Mouse (Mus musculus) CH12.LX (cell line): ENCODE data around the gene Zdhhc20. TPM values are rescaled to one million over a fixed set of nuclear protein-coding genes. Genes with fewer than 3 reads are reported as not detected.
A peak's percentile ranks its signal among the peaks of the same experiment; 100 is the strongest.

ENCODE experiments used
- DNase-seq: peaks from one replicate; pipeline ENCODE4 v3.0.0-alpha.2; 2013; ENCODE audit errors: extremely low read depth
- H3K27ac ChIP-seq: 2 replicates; pipeline ENCODE4 v1.5.1; 2012; ENCODE audit warnings: low read depth, mild to moderate bottlenecking, control low read depth, moderate library complexity; ENCODE audit not compliant: insufficient read depth
- H3K27me3 ChIP-seq: replicated peaks from 2 replicates; pipeline ENCODE3; 2012; ENCODE audit warnings: inconsistent platforms
- H3K36me3 ChIP-seq, 2 experiments: replicated peaks in 1 of 2; 2 replicates each; pipeline versions ENCODE3 to v1.6.1; 2012; ENCODE audit warnings: inconsistent platforms in 1 of 2, low read length in 1 of 2, mild to moderate bottlenecking in 1 of 2, mixed read lengths in 1 of 2, moderate library complexity in 1 of 2; ENCODE audit not compliant: control insufficient read depth in 1 of 2, insufficient read depth in 1 of 2
- H3K4me1 ChIP-seq, 2 experiments: 2 replicates each; pipeline ENCODE4 v1.6.1; 2012; ENCODE audit warnings: inconsistent platforms in 1 of 2, moderate library complexity in 1 of 2; ENCODE audit not compliant: insufficient read depth in 2 of 2, control insufficient read depth in 1 of 2
- H3K4me2 ChIP-seq: 2 replicates; pipeline ENCODE4 v1.6.1; 2012; ENCODE audit warnings: low read depth, mild to moderate bottlenecking, control low read depth; ENCODE audit not compliant: poor library complexity, insufficient read depth, severe bottlenecking
- H3K4me3 ChIP-seq, 3 experiments: fragments of 150-350 bp in 1 of 3; sonication (generic) in 1 of 3; replicated peaks in 1 of 3; 2 replicates each; pipeline versions ENCODE3 to v1.5.1; 2011 to 2012; ENCODE audit warnings: low read depth in 2 of 3, low read length in 2 of 3, mild to moderate bottlenecking in 2 of 3, moderate library complexity in 2 of 3, control low read depth in 1 of 3, improper control_type of control experiment in 1 of 3, inconsistent platforms in 1 of 3, mixed read lengths in 1 of 3; ENCODE audit not compliant: poor library complexity in 1 of 3
- H3K79me2 ChIP-seq: replicated peaks from 2 replicates; pipeline ENCODE4 v1.6.1; 2012; ENCODE audit warnings: mild to moderate bottlenecking, moderate library complexity; ENCODE audit not compliant: control insufficient read depth, poor library complexity, insufficient read depth, severe bottlenecking; ENCODE audit errors: extremely low read depth
- H3K9ac ChIP-seq: 2 replicates; pipeline ENCODE4 v1.6.1; 2012; ENCODE audit warnings: low read depth, mild to moderate bottlenecking, control low read depth, moderate library complexity; ENCODE audit not compliant: insufficient read depth
- H3K9me3 ChIP-seq: replicated peaks from 2 replicates; pipeline ENCODE3; 2012; ENCODE audit warnings: low read length, inconsistent platforms, mixed read lengths
- CHD1 ChIP-seq: IDR thresholded peaks from 2 replicates; pipeline ENCODE4 v1.6.1; 2012; ENCODE audit warnings: low read depth, low read length, improper control_type of control experiment, inconsistent platforms
- ELF1 ChIP-seq: IDR thresholded peaks from 2 replicates; pipeline ENCODE4 v1.6.1; 2014; ENCODE audit warnings: low read depth, mild to moderate bottlenecking, inconsistent platforms, low read length, improper control_type of control experiment
- ETS1 ChIP-seq: conservative IDR thresholded peaks from 2 replicates; pipeline ENCODE4 v1.6.1; 2012; ENCODE audit warnings: low read depth, mild to moderate bottlenecking, inconsistent platforms, low read length, improper control_type of control experiment, moderate library complexity
- JUN ChIP-seq: IDR thresholded peaks from 2 replicates; pipeline ENCODE4 v1.6.1; 2011; ENCODE audit warnings: low read depth, mild to moderate bottlenecking, low read length, improper control_type of control experiment, moderate library complexity; ENCODE audit not compliant: insufficient read depth
- MAX ChIP-seq: IDR thresholded peaks from 2 replicates; pipeline ENCODE4 v1.6.1; 2011; ENCODE audit warnings: low read length, improper control_type of control experiment
- MAZ ChIP-seq: IDR thresholded peaks from 2 replicates; pipeline ENCODE4 v1.6.1; 2012; ENCODE audit warnings: low read depth, mild to moderate bottlenecking, inconsistent platforms, low read length, improper control_type of control experiment, moderate library complexity
- MEF2A ChIP-seq: IDR thresholded peaks from 2 replicates; pipeline ENCODE4 v1.6.1; 2014; ENCODE audit warnings: low read depth, mild to moderate bottlenecking, inconsistent platforms, low read length, improper control_type of control experiment, borderline replicate concordance
- NELFE ChIP-seq: IDR thresholded peaks from 2 replicates; pipeline ENCODE4 v1.6.1; 2011; ENCODE audit warnings: low read depth, low read length, improper control_type of control experiment
- NRF1 ChIP-seq: IDR thresholded peaks from 2 replicates; pipeline ENCODE4 v1.6.1; 2014; ENCODE audit warnings: low read depth, mild to moderate bottlenecking, inconsistent platforms, low read length, improper control_type of control experiment, moderate library complexity
- PAX5 ChIP-seq: IDR thresholded peaks from 2 replicates; pipeline ENCODE4 v1.6.1; 2012; ENCODE audit warnings: low read length, inconsistent platforms, mixed read lengths
- POLR2A ChIP-seq: IDR thresholded peaks from 2 replicates; pipeline ENCODE4 v1.6.1; 2011; ENCODE audit warnings: low read depth, mild to moderate bottlenecking, improper control_type of control experiment, low read length
- RAD21 ChIP-seq: IDR thresholded peaks from 2 replicates; pipeline ENCODE4 v1.6.1; 2011; ENCODE audit warnings: low read depth, mild to moderate bottlenecking, low read length, improper control_type of control experiment, moderate library complexity
- RCOR1 ChIP-seq: conservative IDR thresholded peaks from 2 replicates; pipeline ENCODE4 v1.6.1; 2012; ENCODE audit warnings: low read depth, mild to moderate bottlenecking, inconsistent platforms, low read length, improper control_type of control experiment
- SIN3A ChIP-seq: IDR thresholded peaks from 2 replicates; pipeline ENCODE4 v1.6.1; 2012; ENCODE audit warnings: low read length, improper control_type of control experiment, inconsistent platforms
- TBP ChIP-seq: conservative IDR thresholded peaks from 2 replicates; pipeline ENCODE4 v1.6.1; 2011; ENCODE audit warnings: low read depth, low read length, improper control_type of control experiment
- UBTF ChIP-seq: IDR thresholded peaks from 2 replicates; pipeline ENCODE4 v1.6.1; 2012; ENCODE audit warnings: low read depth, mild to moderate bottlenecking, inconsistent platforms, low read length, improper control_type of control experiment, moderate library complexity
- ZC3H11A ChIP-seq: IDR thresholded peaks from 2 replicates; pipeline ENCODE4 v1.6.1; 2012; ENCODE audit warnings: low read depth, mild to moderate bottlenecking, inconsistent platforms, low read length, improper control_type of control experiment
- ZKSCAN1 ChIP-seq: IDR thresholded peaks from 2 replicates; pipeline ENCODE4 v1.6.1; 2012; ENCODE audit warnings: low read depth, inconsistent platforms, low read length, improper control_type of control experiment, borderline replicate concordance
- ZNF384 ChIP-seq: IDR thresholded peaks from 2 replicates; pipeline ENCODE4 v1.6.1; 2012; ENCODE audit warnings: low read depth, low read length, improper control_type of control experiment, inconsistent platforms
- dilution Hi-C: fragments of 300-500 bp; cut with MboI; formaldehyde crosslinking; loops from 2 replicates; pipeline ENCODE4 v1.14.3; 2020; ENCODE audit warnings: low sequenced_read_pairs; ENCODE audit not compliant: extremely low pct_unique_long_range_greater_than_20kb, extremely low pct_ligation_motif_present
- in situ Hi-C: fragments of 300-500 bp; cut with MboI; formaldehyde crosslinking; loops from 3 replicates; pipeline ENCODE4 v1.14.3; 2019; ENCODE audit warnings: low sequenced_read_pairs, low pct_ligation_motif_present, low pct_unique_long_range_greater_than_20kb, mixed read lengths
- polyA plus RNA-seq: library from polyadenylated mRNA; unstranded; fragments of >175 nt; gene quantifications from 2 replicates; pipeline ENCODE4 v1.2.1, GENCODE M21; 2012; ENCODE audit warnings: low read depth; ENCODE audit not compliant: insufficient read length
- total RNA-seq, 2 experiments: library from RNA; depleted of rRNA; stranded (reverse); fragments of 300-350 nt in 1 of 2; fragments of >200 nt in 1 of 2; gene quantifications; 2 replicates each; pipeline ENCODE4 v1.2.3; 2012 to 2014

Zdhhc20 gene
- total RNA-seq (2012; rRNA removed), result 9.4 and 10.4 TPM in 2 replicates
- 27.4 and 36.1 TPM in 2 replicates for total RNA-seq (2014; rRNA removed)
- polyA plus RNA-seq, result 28.7 and 41.3 TPM in 2 replicates

DNA sequence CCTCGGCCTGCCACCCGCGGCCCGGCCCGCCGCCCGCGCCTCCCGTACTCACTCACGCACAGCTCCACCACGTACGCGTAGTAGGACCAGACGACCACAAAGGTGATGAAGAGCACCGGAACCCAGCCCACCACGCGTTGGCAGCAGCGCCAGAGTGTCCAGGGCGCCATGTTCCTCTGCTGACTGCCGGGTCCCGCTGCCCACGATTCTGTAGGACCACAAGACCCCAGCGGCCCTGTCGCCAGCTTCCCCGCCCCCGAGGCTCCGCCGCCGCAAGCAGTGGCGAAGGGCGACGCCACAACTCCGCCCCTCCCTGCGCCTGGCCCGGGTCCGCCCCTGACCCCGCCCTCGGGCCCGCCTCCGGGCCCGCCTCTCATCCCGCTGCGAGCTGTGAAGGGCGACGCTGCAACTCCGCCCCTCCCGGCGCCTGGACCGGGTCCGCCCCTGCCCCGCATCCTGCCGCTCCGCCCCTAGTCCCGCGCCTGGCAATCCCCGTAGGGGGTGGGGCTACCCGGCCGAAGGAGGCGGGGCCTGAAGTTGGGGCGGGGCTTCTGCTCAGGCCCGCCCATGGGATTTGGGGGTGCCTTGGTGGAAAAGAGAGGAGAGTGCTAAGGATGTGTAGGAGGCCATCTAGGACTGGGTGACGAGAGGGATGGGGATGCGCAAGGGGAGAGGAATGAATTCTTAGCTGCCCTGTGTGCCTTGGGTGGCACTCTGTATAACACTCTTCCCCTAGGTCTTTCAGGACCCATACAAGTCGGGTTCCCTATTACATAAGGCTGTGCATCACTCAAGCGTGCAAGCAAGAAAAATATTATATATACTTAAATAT lies at the start of gene Zdhhc20:
TSS of gene Zdhhc20 (minus strand) at position 266 of the 832 bp plus-strand sequence.
- peaks cover 2 to 26% of the 10 kb centered on the region in 2 experiments; a peak in 3 of 4 replicates for H3K4me1 ChIP-seq
- H3K27ac ChIP-seq, result peak within 1 kb of the TSS; percentile 18; the same call in 1 of the 2 replicates
- H3K27me3 ChIP-seq, result no peaks in the 10 kb centered on the region
- H3K79me2 ChIP-seq, result peaks cover 12% of the 10 kb centered on the region
- peak within 1 kb of the TSS; percentile 87 for H3K9ac ChIP-seq
- dilution Hi-C loops, result no loop called here
- peaks cover 7% of the 10 kb centered on the region for H3K9me3 ChIP-seq
- peak; percentile 70; the same call in 1 of the 2 replicates for TF ChIP-seq POLR2A
- TF ChIP-seq ELF1, result no peak
- TF ChIP-seq UBTF, result no peak; the same call in 1 of the 2 replicates
- no peak for TF ChIP-seq MEF2A
- TF ChIP-seq PAX5, result no peak
- TF ChIP-seq NELFE, result 0 out of 2 replicates have a peak, but pooled peaks have one; percentile 47
- no peak for TF ChIP-seq RCOR1
- TF ChIP-seq ZC3H11A, result no peak
- TF ChIP-seq CHD1, result 0 out of 2 replicates have a peak, but pooled peaks have one; percentile 44
- TF ChIP-seq ZNF384, result no peak
- TF ChIP-seq MAZ, result peak; percentile 43; the same call in 1 of the 2 replicates
- no peak for TF ChIP-seq ETS1
- TF ChIP-seq SIN3A, result no peak; the same call in none of the 2 replicates
- TF ChIP-seq ZKSCAN1, result peak; percentile 74
- peak; percentile 44 for TF ChIP-seq NRF1
- no peak for TF ChIP-seq MAX
- TF ChIP-seq JUN, result no peak
- TF ChIP-seq RAD21, result no peak
- no peak for TF ChIP-seq TBP
- H3K36me3 ChIP-seq, result no peaks in the 10 kb centered on the region
- H3K4me2 ChIP-seq, result peak within 1 kb of the TSS; percentile 54
- in situ Hi-C loops, result no loop called here
- H3K4me3 ChIP-seq, result peak within 1 kb of the TSS; percentile 87 to 98 (median 98)
- peak; percentile 89 for DNase-seq
